Mouse (Mus musculus) liver, embryonic 14.5 days (tissue): Measurements from ENCODE around the gene Vps35l. TPM values are rescaled to one million over a fixed set of nuclear protein-coding genes. Genes with fewer than 3 reads are reported as not detected.

Experiments used
- ATAC-seq: fragments of 200-750 bp; cut with Nextera tagmentation; 2 replicates; pipeline ENCODE4 v1.8.0; 2017; ENCODE audit warnings: moderate number of reproducible peaks, mild to moderate bottlenecking, moderate library complexity; ENCODE audit not compliant: insufficient read depth
- DNase-seq, 3 experiments: peaks; one replicate each; pipeline ENCODE4 v3.0.0-alpha.2; 2012 to 2013; ENCODE audit warnings: low read depth in 3 of 3, low spot score in 3 of 3
- H3K27ac ChIP-seq: fragments of 300-500 bp; sonication (generic); 2 replicates; pipeline ENCODE4 v1.5.1; 2014; ENCODE audit warnings: moderate library complexity, mild to moderate bottlenecking, control low read depth, inconsistent platforms
- H3K27me3 ChIP-seq: fragments of 300-500 bp; sonication (generic); 2 replicates; pipeline ENCODE4 v1.6.1; 2014; ENCODE audit warnings: mild to moderate bottlenecking, low read length, moderate library complexity; ENCODE audit not compliant: control insufficient read depth, insufficient read depth
- H3K36me3 ChIP-seq: fragments of 300-500 bp; sonication (generic); replicated peaks from 2 replicates; pipeline ENCODE4 v1.6.1; 2014; ENCODE audit warnings: low read depth; ENCODE audit not compliant: control insufficient read depth, insufficient read depth
- H3K4me1 ChIP-seq, 2 experiments: fragments of 200-500 bp in 1 of 2; fragments of 300-500 bp in 1 of 2; sonication (generic) in 1 of 2; replicated peaks; 2 replicates each; pipeline ENCODE4 v1.6.1; 2012 to 2014; ENCODE audit warnings: antibody characterized with exemption in 1 of 2, inconsistent platforms in 1 of 2, low read length in 1 of 2; ENCODE audit not compliant: control insufficient read depth in 2 of 2, insufficient read depth in 2 of 2
- H3K4me2 ChIP-seq: fragments of 300-500 bp; sonication (generic); 2 replicates; pipeline ENCODE4 v1.6.1; 2014; ENCODE audit warnings: low read depth, mild to moderate bottlenecking, control low read depth, moderate library complexity
- H3K4me3 ChIP-seq, 2 experiments: fragments of 200-500 bp in 1 of 2; fragments of 300-500 bp in 1 of 2; sonication (generic) in 1 of 2; 2 replicates each; pipeline ENCODE4 v1.5.1; 2012 to 2014; ENCODE audit warnings: low read depth in 2 of 2, low read length in 2 of 2, mild to moderate bottlenecking in 2 of 2, control low read depth in 1 of 2, inconsistent platforms in 1 of 2, moderate library complexity in 1 of 2; ENCODE audit not compliant: insufficient read depth in 1 of 2
- H3K9ac ChIP-seq: fragments of 300-500 bp; sonication (generic); replicated peaks from 2 replicates; pipeline ENCODE4 v1.6.1; 2014; ENCODE audit warnings: mild to moderate bottlenecking, control low read depth, moderate library complexity
- H3K9me3 ChIP-seq: fragments of 300-500 bp; sonication (generic); 2 replicates; pipeline ENCODE4 v1.6.1; 2016; ENCODE audit warnings: low read length, mixed read lengths; ENCODE audit not compliant: control insufficient read depth
- CTCF ChIP-seq: IDR thresholded peaks from 2 replicates; pipeline ENCODE4 v1.5.1; 2016; ENCODE audit warnings: antibody characterized with exemption, low read depth, control low read depth
- EP300 ChIP-seq: IDR thresholded peaks from 2 replicates; pipeline ENCODE4 v1.6.1; 2016; ENCODE audit warnings: antibody characterized with exemption, low read depth
- WGBS: fragments of 180-500 bp; shearing (Covaris S2); extraction: QIAGEN DNeasy Blood & Tissue Kit; methylation state at CpG from one replicate; pipeline ENCODE4 v1.1.7; 2014; ENCODE audit not compliant: insufficient replicate concordance; 5-methylcytosine and 5-hydroxymethylcytosine counted together
- polyA plus RNA-seq, 2 experiments: library from polyadenylated mRNA; depleted of rRNA in 1 of 2; stranded (reverse) in 1 of 2; unstranded in 1 of 2; fragments of >200 nt; fragmentation: Nextera tagmentation in 1 of 2; extraction: Ambion mirVana in 1 of 2; gene quantifications; 2 replicates each; pipeline versions ENCODE4 v1.2.1 to v1.2.3; 2012 to 2014

Gene Vps35l
- polyA plus RNA-seq, 2 experiments, result 26.1 to 33.2 TPM

DNA sequence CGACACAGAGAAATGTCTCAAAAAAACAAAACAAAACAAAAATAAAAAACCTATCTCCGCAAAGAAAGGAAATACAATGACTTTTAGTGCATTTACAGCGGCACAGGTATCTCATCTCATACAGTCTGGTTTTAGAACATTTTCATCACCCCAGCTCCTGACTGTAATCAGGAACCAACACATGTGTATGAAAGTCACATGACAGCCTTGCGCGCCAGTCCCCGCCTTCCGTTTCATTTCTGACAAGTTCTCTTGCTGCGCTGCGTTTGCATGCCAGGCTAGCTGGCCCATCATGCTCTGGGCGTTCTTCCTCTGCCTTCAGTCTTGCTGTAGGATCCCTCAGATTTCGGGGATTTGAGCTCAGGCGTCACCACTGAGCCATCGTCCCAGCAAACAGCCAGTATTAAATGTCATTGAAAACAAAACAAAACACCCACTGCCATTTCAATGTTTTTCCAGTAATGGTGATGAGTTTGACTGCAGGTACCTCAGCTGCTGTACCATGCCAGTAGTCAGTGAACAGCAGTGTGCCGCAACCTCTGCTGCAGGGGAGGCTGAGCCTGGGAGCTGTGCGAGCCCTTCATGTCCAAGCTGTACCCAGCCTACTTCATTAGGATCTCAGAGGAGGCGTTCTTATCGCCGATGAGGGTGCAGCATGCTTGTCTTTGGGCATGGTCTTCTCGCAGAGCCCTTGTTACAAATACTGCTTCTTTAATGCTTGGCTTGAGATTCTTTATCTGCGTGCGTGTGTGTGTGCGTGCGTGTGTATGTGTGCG, 16.7 kb downstream of the Vps35l start:
- Histone ChIP-seq H3K9ac (peak overlapping the region; percentile 65), H3K4me3 (peak overlapping the region; percentile 21 to 25; a peak in 3 of 4 replicates), H3K36me3 (peaks cover 12% of the 10 kb centered on the region; the same call in 1 of the 2 replicates), H3K27me3 (no peaks in the 10 kb centered on the region), H3K4me1 (peaks cover 31 to 39% of the 10 kb centered on the region in 2 experiments), H3K9me3 (no peaks in the 10 kb centered on the region), H3K4me2 (peak overlapping the region; percentile 63), H3K27ac (peak overlapping the region; percentile 94)
- ATAC-seq, result peak; percentile 85
- TF ChIP-seq EP300 (peak; percentile 88), CTCF (no peak)
- 59% methylated on average over 24 of the region's 24 CpGs for WGBS
- DNase-seq, result peak in 1 of 3 experiments; percentile 80

DNA sequence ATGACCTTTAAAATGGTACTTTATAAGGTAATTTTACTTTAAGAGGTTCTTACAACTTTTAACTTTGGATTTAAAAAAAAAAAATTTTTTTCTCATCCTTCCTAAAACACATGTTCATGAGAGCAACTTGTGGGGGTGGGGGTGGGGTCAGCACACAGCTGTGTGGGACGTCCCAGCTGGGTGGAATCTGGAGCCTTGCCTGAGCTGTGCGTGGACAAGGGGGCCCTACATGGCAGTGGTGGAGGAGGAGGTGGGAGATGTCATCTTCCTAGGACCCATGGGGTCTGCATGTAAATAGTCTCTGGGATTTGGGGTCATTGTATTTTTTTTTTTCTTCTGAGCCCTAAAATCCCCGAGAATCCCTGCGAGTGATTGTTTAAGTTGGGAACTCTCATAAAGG, 18.3 kb downstream of the Vps35l start:
- peaks cover 8% of the 10 kb centered on the region; the same call in 1 of the 2 replicates for H3K36me3 ChIP-seq
- no peaks in the 10 kb centered on the region for H3K27me3 ChIP-seq
- ATAC-seq (no peak), DNase-seq (no peak)
- no peak for TF ChIP-seq CTCF
- TF ChIP-seq EP300, result no peak
- 80% methylated on average over 4 of the region's 4 CpGs for WGBS
- H3K9ac ChIP-seq, result no peak overlapping the region
- no peak overlapping the region for H3K27ac ChIP-seq
- no peaks in the 10 kb centered on the region for H3K9me3 ChIP-seq
- no peak overlapping the region for H3K4me2 ChIP-seq
- no peak overlapping the region for H3K4me3 ChIP-seq
- H3K4me1 ChIP-seq, result peaks cover 24 to 32% of the 10 kb centered on the region in 2 experiments

DNA sequence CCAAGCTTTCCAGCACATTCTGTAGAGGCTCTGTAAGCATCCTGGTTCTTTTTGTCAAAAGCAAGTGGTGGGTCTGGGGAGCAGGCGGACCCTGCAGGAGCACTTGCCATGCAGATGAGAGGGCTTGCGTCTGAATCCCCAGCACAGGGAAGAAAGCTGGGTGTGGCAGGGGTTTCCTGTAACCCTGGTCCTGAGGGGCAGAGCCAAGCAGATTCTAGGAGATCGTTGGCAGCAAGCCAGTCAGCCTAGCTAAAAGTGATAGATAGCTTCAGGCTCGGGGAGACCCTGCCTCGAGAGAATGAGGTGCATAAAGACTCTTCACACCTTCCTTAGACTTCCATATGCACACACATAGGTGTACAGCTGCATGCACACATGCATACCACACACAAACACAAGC, 19.3 kb downstream of the Vps35l start:
- TF ChIP-seq EP300, result no peak
- TF ChIP-seq CTCF, result no peak
- 29% methylated on average over 5 of the region's 5 CpGs for WGBS
- no peaks in the 10 kb centered on the region for H3K9me3 ChIP-seq
- H3K27me3 ChIP-seq, result no peaks in the 10 kb centered on the region
- H3K4me1 ChIP-seq, result peaks cover 24 to 32% of the 10 kb centered on the region in 2 experiments
- peak overlapping the region; percentile 19; the same call in 1 of the 2 replicates for H3K4me2 ChIP-seq
- H3K27ac ChIP-seq, result no peak overlapping the region
- no peak for DNase-seq
- H3K4me3 ChIP-seq, result no peak overlapping the region
- H3K9ac ChIP-seq, result no peak overlapping the region
- H3K36me3 ChIP-seq, result peaks cover 5% of the 10 kb centered on the region; the same call in 1 of the 2 replicates
- ATAC-seq, result peak; percentile 19; the same call in 1 of the 2 replicates

DNA sequence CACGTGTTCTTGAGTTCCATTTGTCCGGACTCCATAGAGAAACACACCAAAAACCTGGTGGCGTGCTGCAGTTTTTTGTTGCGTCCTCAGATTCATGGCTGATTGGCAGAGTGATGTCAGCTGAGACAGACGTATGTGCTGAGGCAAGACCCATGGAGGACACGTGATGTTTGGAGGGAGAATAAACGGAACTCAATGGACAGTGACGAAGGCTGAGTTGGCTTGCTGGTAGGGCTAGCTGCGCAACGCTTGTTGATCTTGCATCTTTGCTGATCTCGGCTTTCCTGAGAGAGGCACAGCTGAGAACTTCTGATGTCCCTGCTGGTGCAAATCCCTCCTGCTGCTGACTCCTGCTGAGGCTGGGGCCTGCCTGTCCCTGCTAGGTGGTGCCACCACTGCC, 23.9 kb downstream of the Vps35l start:
- TF ChIP-seq EP300 (no peak), CTCF (no peak)
- Histone ChIP-seq H3K4me2 (no peak overlapping the region), H3K4me3 (no peak overlapping the region), H3K9me3 (no peaks in the 10 kb centered on the region), H3K4me1 (peaks cover 4 to 7% of the 10 kb centered on the region in 2 experiments; a peak in 3 of 4 replicates), H3K27me3 (no peaks in the 10 kb centered on the region), H3K27ac (no peak overlapping the region), H3K36me3 (peaks cover 5% of the 10 kb centered on the region; the same call in 1 of the 2 replicates), H3K9ac (no peak overlapping the region)
- DNase-seq (no peak), ATAC-seq (no peak)
- WGBS, result 83% methylated on average over 11 of the region's 11 CpGs

DNA sequence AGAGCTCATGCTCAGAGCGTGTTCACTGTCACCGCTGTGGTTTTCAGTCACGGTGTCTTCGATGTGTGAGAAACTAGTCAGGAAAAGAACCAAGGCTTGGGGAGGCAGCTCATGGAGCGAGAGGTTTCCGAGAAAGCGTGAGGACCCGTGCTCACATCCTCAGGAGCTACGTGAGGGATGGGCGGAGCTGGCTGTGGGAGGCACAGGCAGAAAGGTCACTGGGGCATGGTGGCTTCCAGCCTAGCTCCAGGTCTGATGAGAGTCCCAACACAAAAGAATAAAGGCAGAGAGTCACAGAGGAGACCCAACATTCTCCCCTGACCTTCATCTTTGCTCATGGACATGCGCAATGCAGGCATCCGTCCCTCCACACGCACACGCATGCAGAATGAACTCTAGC, 24.7 kb downstream of the Vps35l start:
- no peak overlapping the region for H3K4me2 ChIP-seq
- DNase-seq (no peak), ATAC-seq (no peak)
- no peaks in the 10 kb centered on the region for H3K9me3 ChIP-seq
- no peak overlapping the region for H3K9ac ChIP-seq
- peaks cover 5% of the 10 kb centered on the region; the same call in 1 of the 2 replicates for H3K36me3 ChIP-seq
- H3K4me1 ChIP-seq, result peaks cover 0 to under 1% of the 10 kb centered on the region in 2 experiments; a peak in 2 of 4 replicates
- no peaks in the 10 kb centered on the region for H3K27me3 ChIP-seq
- H3K4me3 ChIP-seq, result no peak overlapping the region
- TF ChIP-seq CTCF (no peak), EP300 (no peak)
- H3K27ac ChIP-seq, result no peak overlapping the region
- 83% methylated on average over 14 of the region's 14 CpGs for WGBS
